Mouse (Mus musculus) MEL (cell line): ENCODE data around the gene Birc5. TPM values are rescaled to one million over a fixed set of nuclear protein-coding genes. Genes with fewer than 3 reads are reported as not detected.

Experiments used
- DNase-seq: peaks from one replicate; pipeline ENCODE4 v3.0.0; 2011; ENCODE audit warnings: low read depth, low spot score
- H3K27ac ChIP-seq: 2 replicates; pipeline ENCODE4 v1.5.1; 2012; ENCODE audit warnings: low read depth, mild to moderate bottlenecking, control low read depth, low read length, moderate library complexity; ENCODE audit not compliant: control insufficient read depth
- H3K27me3 ChIP-seq, 2 experiments: fragments of 150-350 bp in 1 of 2; sonication (generic) in 1 of 2; 2 replicates each; pipeline ENCODE4 v1.6.1; 2012; ENCODE audit warnings: low read length in 2 of 2, mild to moderate bottlenecking in 2 of 2, improper control_type of control experiment in 1 of 2, moderate library complexity in 1 of 2; ENCODE audit not compliant: insufficient read depth in 2 of 2, control insufficient read depth in 1 of 2
- H3K36me3 ChIP-seq, 2 experiments: 2 replicates each; pipeline ENCODE4 v1.6.1; 2012 to 2014; ENCODE audit warnings: low read length in 2 of 2, improper control_type of control experiment in 1 of 2, inconsistent platforms in 1 of 2, mild to moderate bottlenecking in 1 of 2; ENCODE audit not compliant: insufficient read depth in 2 of 2, control insufficient read depth in 1 of 2
- H3K4me1 ChIP-seq, 2 experiments: fragments of 150-350 bp in 1 of 2; sonication (generic) in 1 of 2; 2 replicates each; pipeline ENCODE4 v1.6.1; 2012; ENCODE audit warnings: low read length in 2 of 2, improper control_type of control experiment in 1 of 2, mild to moderate bottlenecking in 1 of 2; ENCODE audit not compliant: insufficient read depth in 2 of 2, control insufficient read depth in 1 of 2
- H3K4me3 ChIP-seq, 2 experiments: fragments of 150-350 bp in 1 of 2; sonication (generic) in 1 of 2; 2 replicates each; pipeline ENCODE4 v1.5.1; 2012; ENCODE audit warnings: low read depth in 2 of 2, low read length in 2 of 2, mild to moderate bottlenecking in 2 of 2, moderate library complexity in 2 of 2, control low read depth in 1 of 2, improper control_type of control experiment in 1 of 2; ENCODE audit not compliant: control insufficient read depth in 1 of 2, insufficient read depth in 1 of 2
- H3K79me2 ChIP-seq: 2 replicates; pipeline ENCODE4 v1.6.1; 2012; ENCODE audit warnings: mild to moderate bottlenecking, low read length, moderate library complexity; ENCODE audit not compliant: control insufficient read depth, poor library complexity, insufficient read depth
- H3K9ac ChIP-seq: 2 replicates; pipeline ENCODE4 v1.6.1; 2012; ENCODE audit warnings: low read depth, mild to moderate bottlenecking, control low read depth, low read length, moderate library complexity; ENCODE audit not compliant: control insufficient read depth, poor library complexity, severe bottlenecking
- H3K9me3 ChIP-seq: fragments of 150-350 bp; sonication (generic); replicated peaks from 2 replicates; pipeline ENCODE4 v1.6.1; 2012; ENCODE audit warnings: mild to moderate bottlenecking, low read length, improper control_type of control experiment, moderate library complexity; ENCODE audit not compliant: insufficient read depth
- CHD2 ChIP-seq: IDR thresholded peaks from 2 replicates; pipeline ENCODE4 v1.6.1; 2011; ENCODE audit warnings: low read length, improper control_type of control experiment
- CTCF ChIP-seq, 3 experiments: IDR thresholded peaks in 2 of 3; conservative IDR thresholded peaks in 1 of 3; 2 replicates each; pipeline ENCODE4 v1.5.1; 2011 to 2012; ENCODE audit warnings: low read length in 3 of 3, low read depth in 2 of 3, mild to moderate bottlenecking in 2 of 3, improper control_type of control experiment in 1 of 3, inconsistent platforms in 1 of 3, mixed read lengths in 1 of 3, moderate library complexity in 1 of 3; ENCODE audit not compliant: control insufficient read depth in 1 of 3, insufficient read depth in 1 of 3, poor library complexity in 1 of 3, severe bottlenecking in 1 of 3
- ELF1 ChIP-seq: IDR thresholded peaks from 2 replicates; pipeline ENCODE4 v1.6.1; 2014; ENCODE audit warnings: low read depth, mild to moderate bottlenecking, inconsistent platforms, low read length, improper control_type of control experiment, moderate library complexity
- EP300 ChIP-seq, 2 experiments: IDR thresholded peaks; 2 replicates each; pipeline ENCODE4 v1.6.1; 2011; ENCODE audit warnings: improper control_type of control experiment in 2 of 2, low read length in 2 of 2, low read depth in 1 of 2, mild to moderate bottlenecking in 1 of 2
- ETS1 ChIP-seq: IDR thresholded peaks from 2 replicates; pipeline ENCODE4 v1.6.1; 2012; ENCODE audit warnings: low read depth, mild to moderate bottlenecking, inconsistent platforms, low read length, improper control_type of control experiment, moderate library complexity
- GABPA ChIP-seq: IDR thresholded peaks from 2 replicates; pipeline ENCODE4 v1.6.1; 2012; ENCODE audit warnings: low read depth, mild to moderate bottlenecking, inconsistent platforms, low read length, improper control_type of control experiment, moderate library complexity
- GATA1 ChIP-seq: IDR thresholded peaks from 2 replicates; pipeline ENCODE4 v1.6.1; 2011; ENCODE audit warnings: low read depth, low read length, improper control_type of control experiment
- HCFC1 ChIP-seq: IDR thresholded peaks from 2 replicates; pipeline ENCODE4 v1.6.1; 2012; ENCODE audit warnings: low read depth, mild to moderate bottlenecking, inconsistent platforms, low read length, improper control_type of control experiment, moderate library complexity
- JUND ChIP-seq: IDR thresholded peaks from 2 replicates; pipeline ENCODE4 v1.6.1; 2011; ENCODE audit warnings: low read depth, mild to moderate bottlenecking, improper control_type of control experiment, low read length
- MAFK ChIP-seq: IDR thresholded peaks from 2 replicates; pipeline ENCODE4 v1.6.1; 2011; ENCODE audit warnings: low read depth, mild to moderate bottlenecking, low read length, improper control_type of control experiment, borderline replicate concordance
- MAX ChIP-seq: IDR thresholded peaks from 2 replicates; pipeline ENCODE4 v1.6.1; 2011; ENCODE audit warnings: low read length, improper control_type of control experiment
- MAZ ChIP-seq: IDR thresholded peaks from 2 replicates; pipeline ENCODE4 v1.6.1; 2012; ENCODE audit warnings: low read depth, mild to moderate bottlenecking, inconsistent platforms, low read length, improper control_type of control experiment
- MEF2A ChIP-seq: IDR thresholded peaks from 2 replicates; pipeline ENCODE4 v1.6.1; 2014; ENCODE audit warnings: low read depth, mild to moderate bottlenecking, inconsistent platforms, low read length, improper control_type of control experiment; ENCODE audit not compliant: poor library complexity, insufficient replicate concordance, severe bottlenecking; ENCODE audit errors: extremely low read depth
- MXI1 ChIP-seq: IDR thresholded peaks from 2 replicates; pipeline ENCODE4 v1.6.1; 2011; ENCODE audit warnings: mild to moderate bottlenecking, low read depth, low read length, improper control_type of control experiment
- MYC ChIP-seq: IDR thresholded peaks from 2 replicates; pipeline ENCODE4 v1.6.1; 2011; ENCODE audit warnings: low read depth, mild to moderate bottlenecking, low read length, improper control_type of control experiment, moderate library complexity
- POLR2A ChIP-seq, 2 experiments: IDR thresholded peaks; 2 replicates each; pipeline ENCODE4 v1.6.1; 2011 to 2012; ENCODE audit warnings: low read length in 2 of 2, mild to moderate bottlenecking in 2 of 2, control low read depth in 1 of 2, improper control_type of control experiment in 1 of 2, low read depth in 1 of 2, moderate library complexity in 1 of 2; ENCODE audit not compliant: control insufficient read depth in 1 of 2, insufficient read depth in 1 of 2, poor library complexity in 1 of 2
- POLR2AphosphoS2 ChIP-seq: IDR thresholded peaks from 2 replicates; pipeline ENCODE4 v1.6.1; 2011; ENCODE audit warnings: low read length, improper control_type of control experiment
- POLR2AphosphoS5 ChIP-seq: IDR thresholded peaks from 2 replicates; pipeline ENCODE4 v1.6.1; 2012; ENCODE audit warnings: low read depth, borderline replicate concordance, mild to moderate bottlenecking, inconsistent platforms, low read length, moderate library complexity, mixed read lengths
- RAD21 ChIP-seq: IDR thresholded peaks from 2 replicates; pipeline ENCODE4 v1.6.1; 2011; ENCODE audit warnings: mild to moderate bottlenecking, low read depth, low read length, improper control_type of control experiment
- RCOR1 ChIP-seq: IDR thresholded peaks from 2 replicates; pipeline ENCODE4 v1.6.1; 2012; ENCODE audit warnings: low read depth, mild to moderate bottlenecking, inconsistent platforms, low read length, improper control_type of control experiment
- SIN3A ChIP-seq: IDR thresholded peaks from 2 replicates; pipeline ENCODE4 v1.6.1; 2012; ENCODE audit warnings: low read length, improper control_type of control experiment, inconsistent platforms
- TAL1 ChIP-seq: IDR thresholded peaks from 2 replicates; pipeline ENCODE4 v1.6.1; 2012; ENCODE audit warnings: mild to moderate bottlenecking, inconsistent platforms, low read length, moderate library complexity, mixed read lengths
- TBP ChIP-seq: IDR thresholded peaks from 2 replicates; pipeline ENCODE4 v1.8.0; 2011; ENCODE audit warnings: low read depth, low read length, improper control_type of control experiment
- TCF12 ChIP-seq: IDR thresholded peaks from 2 replicates; pipeline ENCODE4 v1.6.1; 2014; ENCODE audit warnings: low read depth, mild to moderate bottlenecking, inconsistent platforms, low read length, improper control_type of control experiment, moderate library complexity
- UBTF ChIP-seq: IDR thresholded peaks from 2 replicates; pipeline ENCODE4 v1.6.1; 2012; ENCODE audit warnings: low read depth, mild to moderate bottlenecking, inconsistent platforms, low read length, improper control_type of control experiment, moderate library complexity, borderline replicate concordance; ENCODE audit not compliant: insufficient read depth
- USF1 ChIP-seq: IDR thresholded peaks from 2 replicates; pipeline ENCODE4 v1.6.1; 2014; ENCODE audit warnings: low read depth, mild to moderate bottlenecking, inconsistent platforms, low read length, improper control_type of control experiment, moderate library complexity
- ZKSCAN1 ChIP-seq: IDR thresholded peaks from 2 replicates; pipeline ENCODE4 v1.6.1; 2012; ENCODE audit warnings: low read depth, mild to moderate bottlenecking, inconsistent platforms, low read length, improper control_type of control experiment, moderate library complexity
- ZMIZ1 ChIP-seq: IDR thresholded peaks from 2 replicates; pipeline ENCODE4 v1.6.1; 2012; ENCODE audit warnings: low read depth, mild to moderate bottlenecking, inconsistent platforms, low read length, improper control_type of control experiment, moderate library complexity
- ZNF384 ChIP-seq: IDR thresholded peaks from 2 replicates; pipeline ENCODE4 v1.6.1; 2012; ENCODE audit warnings: low read depth, mild to moderate bottlenecking, inconsistent platforms, low read length, improper control_type of control experiment
- polyA plus RNA-seq, 2 experiments: library from polyadenylated mRNA; stranded (reverse) in 1 of 2; unstranded in 1 of 2; fragments of >175 nt in 1 of 2; fragments of >200 nt in 1 of 2; gene quantifications; 2 replicates each; pipeline versions ENCODE4 v1.2.1 to v1.2.4; 2012; ENCODE audit warnings: low replicate concordance in 2 of 2, low read depth in 1 of 2; ENCODE audit not compliant: insufficient read length in 2 of 2, insufficient read depth in 1 of 2, missing spikeins in 1 of 2
- total RNA-seq: library from RNA; depleted of rRNA; stranded (reverse); fragments of 300-350 nt; gene quantifications from 2 replicates; pipeline ENCODE4 v1.2.3, GENCODE M21; 2012

The Birc5 gene
- total and polyA plus RNA-seq, 3 experiments: 214 to 242 TPM; not detected in 1

DNA sequence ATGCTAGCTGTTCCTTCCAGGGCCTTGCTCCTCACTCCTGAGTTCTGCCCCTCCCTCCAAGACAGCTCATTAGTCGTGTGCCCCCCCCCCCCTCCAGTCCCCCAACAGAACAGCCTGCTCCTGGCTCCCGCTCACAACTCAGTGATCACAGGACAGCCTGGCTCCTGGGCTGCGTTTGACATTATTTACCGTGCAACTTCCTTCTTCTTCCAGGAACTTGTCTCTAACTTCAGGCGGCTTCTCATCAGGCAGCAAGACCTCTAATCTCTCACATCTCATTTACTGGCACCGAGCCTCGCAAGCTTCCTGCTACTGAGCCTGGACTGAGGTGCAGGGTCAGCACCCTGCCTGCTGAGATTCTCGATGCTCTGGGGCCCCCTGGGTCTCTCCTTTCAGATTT is 32.7 kb downstream of the Birc5 start:
- peaks cover 4 to 14% of the 10 kb centered on the region in 2 experiments for H3K4me1 ChIP-seq
- no peak overlapping the region; the same call in 1 of the 2 replicates for H3K27ac ChIP-seq
- H3K36me3 ChIP-seq: peaks cover 0 to 6% of the 10 kb centered on the region in 2 experiments; a peak in 2 of 4 replicates
- TF ChIP-seq MEF2A: no peak
- no peak for TF ChIP-seq RAD21
- TF ChIP-seq ELF1: peak; percentile 52; the same call in 1 of the 2 replicates
- peak; percentile 85 for TF ChIP-seq MXI1
- TF ChIP-seq POLR2AphosphoS5: no peak
- TF ChIP-seq GATA1: peak; percentile 82
- TF ChIP-seq CTCF (IDR thresholded peaks at IDR 0.05 in 2 of 3, conservative IDR thresholded peaks at IDR 0.05 in 1 of 3; ENCODE audit: control insufficient read depth in 1 of 3, insufficient read depth in 1 of 3, low read depth in 2 of 3, low read length in 3 of 3, poor library complexity in 1 of 3, severe bottlenecking in 1 of 3): no peak
- no peak for TF ChIP-seq POLR2AphosphoS2
- peak; percentile 61; the same call in 1 of the 2 replicates for TF ChIP-seq RCOR1
- no peak; a peak in 1 of 4 replicates for TF ChIP-seq EP300 (IDR thresholded peaks at IDR 0.05; ENCODE audit: low read depth in 1 of 2, low read length in 2 of 2)
- TF ChIP-seq USF1: 0 out of 2 replicates have a peak, but pooled peaks have one; percentile 4
- no peak for TF ChIP-seq ZNF384
- TF ChIP-seq TAL1: no peak
- no peak for TF ChIP-seq JUND
- no peak for TF ChIP-seq TBP
- TF ChIP-seq ETS1: 0 out of 2 replicates have a peak, but pooled peaks have one; percentile 45
- no peak for TF ChIP-seq MAFK
- no peak for TF ChIP-seq TCF12
- TF ChIP-seq SIN3A: peak; percentile 59; the same call in 1 of the 2 replicates
- TF ChIP-seq CHD2: no peak
- TF ChIP-seq MAZ: no peak
- no peak for TF ChIP-seq ZMIZ1
- TF ChIP-seq, all 39 proteins: peak for 7
- H3K9me3 ChIP-seq: no peaks in the 10 kb centered on the region
- H3K79me2 ChIP-seq: no peaks in the 10 kb centered on the region
- DNase-seq: peak; percentile 88
- H3K4me3 ChIP-seq: no peak overlapping the region
- H3K27me3 ChIP-seq: no peaks in the 10 kb centered on the region
- H3K9ac ChIP-seq: peak overlapping the region; percentile 22

DNA sequence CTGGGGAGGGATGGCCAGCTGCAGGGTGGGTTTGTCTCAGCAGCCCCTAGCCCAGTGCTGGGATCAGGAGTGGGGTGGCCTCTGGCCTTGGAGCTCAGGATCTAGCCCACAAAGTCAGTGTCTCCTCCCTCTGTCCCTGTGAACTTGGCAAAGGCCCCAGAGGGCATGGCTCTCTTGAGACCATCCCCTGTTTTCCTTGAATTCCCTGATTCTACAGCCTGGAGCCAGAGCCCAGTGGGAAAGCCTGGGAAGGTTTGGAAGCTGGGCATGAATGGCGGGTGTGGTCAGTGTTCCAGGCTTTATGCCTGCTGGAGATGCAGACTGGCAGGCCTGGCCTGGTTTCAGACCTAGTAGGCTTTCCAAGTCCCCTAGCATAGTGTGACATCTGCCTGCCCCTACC is 33.2 kb downstream of the Birc5 start:
- no peaks in the 10 kb centered on the region for H3K27me3 ChIP-seq
- H3K27ac ChIP-seq: no peak overlapping the region
- DNase-seq: no peak
- H3K9ac ChIP-seq: no peak overlapping the region
- no peaks in the 10 kb centered on the region for H3K79me2 ChIP-seq
- no peak overlapping the region for H3K4me3 ChIP-seq
- H3K9me3 ChIP-seq: no peaks in the 10 kb centered on the region
- peaks cover 4 to 14% of the 10 kb centered on the region in 2 experiments for H3K4me1 ChIP-seq
- no peak for TF ChIP-seq ZKSCAN1
- TF ChIP-seq TAL1: no peak
- TF ChIP-seq MEF2A: no peak
- TF ChIP-seq POLR2AphosphoS2: no peak
- no peak for TF ChIP-seq POLR2A (IDR thresholded peaks at IDR 0.05; ENCODE audit: control insufficient read depth in 1 of 2, insufficient read depth in 1 of 2, low read depth in 1 of 2, low read length in 2 of 2, poor library complexity in 1 of 2)
- no peak for TF ChIP-seq MAX
- TF ChIP-seq RAD21: no peak
- TF ChIP-seq HCFC1: no peak
- TF ChIP-seq CTCF (IDR thresholded peaks at IDR 0.05 in 2 of 3, conservative IDR thresholded peaks at IDR 0.05 in 1 of 3; ENCODE audit: control insufficient read depth in 1 of 3, insufficient read depth in 1 of 3, low read depth in 2 of 3, low read length in 3 of 3, poor library complexity in 1 of 3, severe bottlenecking in 1 of 3): no peak
- TF ChIP-seq TCF12: no peak
- no peak for TF ChIP-seq MYC
- TF ChIP-seq GATA1: no peak
- TF ChIP-seq UBTF: no peak
- TF ChIP-seq GABPA: no peak
- peaks cover 0 to 6% of the 10 kb centered on the region in 2 experiments; a peak in 2 of 4 replicates for H3K36me3 ChIP-seq
